Mouse (Mus musculus): ENCODE data around the gene Tada2b. TPM values are rescaled to one million over a fixed set of nuclear protein-coding genes. Genes with fewer than 3 reads are reported as not detected.

Tada2b gene
- total RNA-seq (2017), result 10.8 and 20.3 TPM in 2 replicates

DNA sequence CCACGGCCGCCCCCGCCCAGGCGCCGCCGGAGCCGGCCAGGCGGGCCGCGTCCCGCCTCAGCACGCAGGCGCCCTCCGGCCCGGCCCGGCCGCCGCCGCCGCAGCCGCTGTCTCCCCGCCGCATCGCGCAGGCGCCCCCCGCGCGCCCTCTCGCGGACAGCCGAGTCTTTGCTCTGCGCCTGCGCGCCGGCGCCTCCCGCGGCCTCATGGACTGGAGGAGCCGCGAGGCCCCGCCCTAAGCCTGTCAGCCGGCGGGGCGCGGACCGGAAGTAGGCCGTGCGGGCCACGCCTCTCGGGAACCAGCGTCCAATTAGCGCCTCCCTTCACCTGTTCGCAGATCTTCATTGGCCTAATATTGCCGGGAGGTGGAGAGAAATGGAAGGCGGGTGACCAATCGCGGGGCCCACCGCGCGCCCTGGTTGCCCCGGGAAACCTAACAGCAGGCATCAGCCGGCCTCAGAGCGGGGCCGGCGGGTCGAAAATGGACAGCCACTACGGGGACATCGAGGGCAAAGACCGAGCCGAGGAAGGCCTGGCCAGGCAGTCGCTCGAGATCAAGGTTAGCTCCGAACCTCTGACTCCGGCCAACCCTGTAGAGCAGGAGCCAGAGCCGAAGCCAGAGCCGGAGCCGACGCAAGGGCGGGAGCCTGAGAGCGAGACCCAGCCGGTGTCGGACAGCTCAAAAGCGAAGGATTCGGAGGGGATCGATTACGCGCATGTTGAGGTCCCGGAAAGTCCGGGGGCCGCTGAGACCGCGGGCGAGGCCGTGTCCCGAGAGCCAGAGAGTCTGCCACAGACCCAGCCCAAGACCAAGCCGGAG is at the start of gene Tada2b, which contains the start of gene Ccdc96:
TSS of gene Tada2b (minus strand) at position 115 of the 820 bp plus-strand sequence.
TSS of gene Ccdc96 (plus strand) at position 418 of the 820 bp plus-strand sequence.
- peak; percentile 91 for ATAC-seq (replicated peaks; ENCODE audit: low read depth, poor library complexity, severe bottlenecking)

DNA sequence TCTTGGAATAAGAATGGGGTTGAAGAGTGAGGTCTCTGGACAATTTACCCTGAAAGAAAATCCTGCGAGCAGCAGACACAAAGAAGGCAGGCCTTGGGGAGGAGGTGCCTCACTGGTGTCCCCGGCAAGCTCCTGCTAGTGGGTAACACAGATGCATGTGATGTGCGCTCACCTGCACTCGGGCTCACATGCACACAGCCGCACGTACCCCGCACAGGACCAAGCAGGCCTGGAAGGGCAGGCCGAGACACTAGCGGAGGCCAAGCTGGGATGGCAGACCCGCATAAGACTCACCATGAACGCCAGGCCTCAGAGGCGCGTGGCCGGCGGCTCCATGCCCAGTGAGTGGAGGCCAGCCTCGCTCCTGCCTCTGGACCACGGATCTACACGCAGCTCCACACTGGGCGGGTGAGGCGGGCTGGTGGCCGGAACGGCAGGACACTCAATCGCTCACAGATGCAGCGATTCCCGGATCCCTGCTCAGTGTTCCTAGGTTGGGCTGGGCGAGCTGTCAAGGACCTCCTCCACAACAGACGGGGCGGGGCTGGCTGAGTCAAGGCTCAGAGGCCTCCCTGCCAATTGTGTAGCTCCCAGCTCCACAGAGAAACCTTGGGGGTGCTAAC is 46.2 kb upstream of the Tada2b start:
- ATAC-seq (replicated peaks; ENCODE audit: low read depth, poor library complexity, severe bottlenecking), result peak; percentile 95

DNA sequence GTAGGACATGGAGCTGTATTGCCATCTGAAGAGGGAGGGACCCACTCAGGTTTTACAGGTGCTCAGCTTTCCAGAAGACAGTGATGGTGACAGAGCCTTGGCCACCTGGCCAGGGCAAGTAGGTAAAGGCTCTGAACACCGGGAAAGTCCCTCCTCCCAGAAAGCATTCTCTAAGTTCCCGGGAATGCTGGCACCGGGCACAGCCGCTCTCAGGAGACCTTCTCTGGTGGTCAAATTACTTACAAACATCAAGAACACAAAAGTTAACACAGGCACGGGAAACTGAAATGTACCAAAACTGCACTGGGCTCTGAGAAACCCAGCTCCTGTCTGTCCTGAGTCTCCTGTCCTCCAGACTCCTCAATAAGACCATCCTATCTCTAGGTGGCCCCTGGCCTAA is 45.6 kb upstream of the Tada2b start:
- ATAC-seq (replicated peaks; ENCODE audit: low read depth, poor library complexity, severe bottlenecking), result no peak

DNA sequence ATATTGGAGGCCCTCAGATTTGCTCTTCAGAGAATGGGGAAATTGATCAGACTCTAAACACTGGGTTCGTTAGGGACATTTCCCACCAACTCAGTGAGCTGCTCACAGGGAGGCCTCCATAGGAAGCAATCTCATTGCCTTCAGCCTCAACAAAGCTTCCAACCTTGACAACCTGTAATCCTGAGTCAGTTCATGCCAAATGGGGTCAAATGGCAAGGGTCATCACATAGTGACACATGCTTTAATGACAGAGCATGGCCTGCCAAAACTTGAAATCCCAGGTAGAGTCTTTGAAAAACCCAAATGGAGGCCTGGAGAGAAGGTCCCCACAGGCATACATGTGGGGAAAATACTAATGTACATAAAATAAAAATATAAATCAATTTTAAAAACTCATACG is 42.8 kb upstream of the Tada2b start:
- no peak for ATAC-seq (replicated peaks; ENCODE audit: low read depth, poor library complexity, severe bottlenecking)

DNA sequence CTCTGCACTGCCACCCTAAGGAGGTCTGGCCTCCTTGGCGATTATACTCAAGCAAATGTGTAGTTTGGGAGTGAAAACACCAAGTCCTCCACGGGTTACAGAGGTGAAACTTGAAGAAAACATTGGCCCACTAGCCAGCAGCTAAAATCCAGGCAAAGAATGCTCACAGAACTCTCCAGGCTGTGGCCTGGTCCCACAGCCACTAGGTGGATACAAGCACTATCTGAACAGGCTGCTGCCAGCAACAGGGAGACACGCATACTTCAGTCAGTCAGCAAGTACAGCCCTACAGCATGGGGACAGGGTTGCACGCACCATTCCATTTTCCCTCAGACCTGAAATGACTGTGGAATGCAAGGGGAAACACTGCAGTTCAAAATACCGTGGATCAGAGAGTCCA is 42.2 kb upstream of the Tada2b start:
- ATAC-seq (replicated peaks; ENCODE audit: low read depth, poor library complexity, severe bottlenecking), result peak; percentile 19; the same call in 1 of the 2 replicates

DNA sequence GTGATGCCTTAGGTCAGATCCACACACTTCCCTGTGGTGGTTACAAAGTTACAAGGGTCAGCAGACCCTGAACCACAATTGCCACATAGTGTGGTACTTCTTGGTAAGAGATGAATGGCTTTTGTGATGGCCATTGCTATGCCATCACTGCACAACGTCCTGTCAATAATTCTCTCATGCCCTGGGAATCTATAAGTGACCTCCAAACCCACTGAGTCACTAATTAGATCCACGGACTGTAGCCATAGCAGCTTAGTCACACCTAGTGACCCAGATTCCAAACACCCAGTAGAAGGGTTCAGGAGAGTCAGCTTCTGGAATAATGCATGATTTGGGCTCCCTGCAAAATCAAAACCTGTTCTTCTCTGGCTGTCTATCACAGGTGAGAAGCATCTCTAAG is 41.1 kb upstream of the Tada2b start:
- no peak for ATAC-seq (replicated peaks; ENCODE audit: low read depth, poor library complexity, severe bottlenecking)

DNA sequence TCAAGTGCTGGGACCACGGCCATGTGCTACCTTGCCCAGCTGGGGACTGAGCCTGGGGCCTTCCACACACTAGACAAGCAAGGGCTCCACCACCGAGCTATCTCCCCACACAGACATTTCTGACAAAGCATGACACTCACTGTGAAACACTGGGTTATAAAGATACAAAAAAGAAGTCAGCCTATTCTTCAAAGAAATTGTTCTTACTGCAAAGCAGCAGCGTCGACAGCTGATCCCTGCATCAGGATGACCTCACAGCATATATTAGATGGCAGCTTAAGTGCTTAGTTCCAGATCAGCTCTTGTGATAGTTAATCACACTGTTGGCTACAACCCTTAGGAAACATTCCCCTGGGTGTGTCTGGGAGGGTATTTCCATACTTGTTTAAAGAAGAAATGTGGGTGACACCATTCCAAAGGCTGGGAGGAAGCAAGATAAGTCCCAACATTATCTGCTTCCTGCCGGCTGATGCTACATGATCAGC is 39.2 kb upstream of the Tada2b start:
- ATAC-seq (replicated peaks; ENCODE audit: low read depth, poor library complexity, severe bottlenecking), result no peak; the same call in 1 of the 2 replicates

DNA sequence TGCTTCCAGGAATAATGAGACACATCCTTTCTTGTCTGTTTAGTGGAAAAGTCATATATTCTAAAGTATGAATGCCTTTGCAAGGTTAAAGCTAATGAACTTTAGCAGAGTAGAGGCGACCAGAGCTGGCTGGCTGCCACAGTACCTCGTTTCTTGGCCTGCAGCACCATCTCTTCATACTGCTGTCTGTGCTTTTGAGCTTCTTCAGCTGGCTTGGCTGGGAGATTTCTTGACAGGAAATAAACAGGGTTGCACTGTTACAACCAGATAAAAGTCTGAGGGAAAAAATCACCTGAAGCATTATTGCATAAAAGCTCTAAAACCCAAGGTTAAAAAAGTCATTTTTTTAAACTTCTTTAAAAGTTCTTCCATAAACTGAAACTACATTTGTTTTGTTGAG is 38.7 kb upstream of the Tada2b start:
- 0 out of 2 replicates have a peak, but pooled peaks have one; percentile 24 for ATAC-seq (replicated peaks; ENCODE audit: low read depth, poor library complexity, severe bottlenecking)

DNA sequence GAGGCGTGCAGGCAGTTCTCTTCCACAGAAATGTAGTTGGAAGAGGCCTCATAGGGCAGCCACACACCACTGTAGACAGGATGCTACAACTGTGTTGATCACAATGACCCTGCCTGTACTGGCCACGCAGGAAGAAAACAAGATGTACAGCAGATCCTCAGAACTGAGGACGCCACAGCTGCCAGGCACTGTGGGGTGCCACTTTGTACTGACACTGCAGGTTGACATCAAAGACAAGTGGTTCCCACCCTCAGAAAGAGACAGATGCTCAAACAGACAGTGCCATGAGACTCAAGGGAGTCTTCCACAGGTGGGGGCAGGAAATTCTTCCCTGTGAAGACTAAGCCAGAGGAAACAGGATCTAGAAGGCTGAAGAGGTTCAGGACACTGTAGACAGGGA is 35.7 kb upstream of the Tada2b start:
- no peak for ATAC-seq (replicated peaks; ENCODE audit: low read depth, poor library complexity, severe bottlenecking)

DNA sequence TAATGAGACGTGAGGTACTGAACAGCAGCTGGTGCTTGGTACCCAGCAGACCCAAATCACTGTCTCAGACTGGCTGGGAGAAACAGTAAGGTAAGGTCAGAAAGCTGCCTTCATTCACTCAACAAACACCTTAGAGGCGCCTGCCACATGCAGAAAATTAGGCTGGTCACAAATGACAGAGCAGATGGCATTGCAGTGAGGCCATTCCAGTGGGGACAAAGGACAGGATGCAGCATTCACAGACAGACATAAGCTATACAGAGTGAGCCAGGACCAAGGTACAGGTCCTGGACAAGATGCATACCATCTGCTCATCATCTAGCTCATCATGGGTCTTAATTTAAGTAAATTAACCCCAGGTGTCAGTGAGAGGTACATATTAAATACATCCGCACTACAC is 33.5 kb upstream of the Tada2b start:
- no peak for ATAC-seq (replicated peaks; ENCODE audit: low read depth, poor library complexity, severe bottlenecking)

DNA sequence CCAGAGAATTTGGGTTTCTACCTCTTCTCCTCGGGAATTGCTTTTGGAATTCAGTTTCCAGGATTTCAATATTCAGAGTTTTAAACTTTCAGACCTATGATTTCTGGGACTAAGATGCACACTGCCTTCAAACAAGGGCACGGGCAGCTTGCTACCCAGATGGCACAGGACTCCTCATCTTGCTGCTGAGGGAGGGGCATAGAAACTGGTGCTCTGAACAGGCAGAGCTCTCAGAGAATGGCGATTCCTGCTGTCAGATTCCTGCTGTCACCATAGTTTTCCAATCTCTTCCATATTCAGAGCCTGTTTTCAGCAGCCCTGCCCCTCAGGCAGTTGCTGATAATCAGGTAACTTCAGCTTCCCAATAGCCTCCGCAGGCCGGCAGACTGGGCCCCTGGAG is 31.5 kb upstream of the Tada2b start:
- ATAC-seq (replicated peaks; ENCODE audit: low read depth, poor library complexity, severe bottlenecking), result no peak

DNA sequence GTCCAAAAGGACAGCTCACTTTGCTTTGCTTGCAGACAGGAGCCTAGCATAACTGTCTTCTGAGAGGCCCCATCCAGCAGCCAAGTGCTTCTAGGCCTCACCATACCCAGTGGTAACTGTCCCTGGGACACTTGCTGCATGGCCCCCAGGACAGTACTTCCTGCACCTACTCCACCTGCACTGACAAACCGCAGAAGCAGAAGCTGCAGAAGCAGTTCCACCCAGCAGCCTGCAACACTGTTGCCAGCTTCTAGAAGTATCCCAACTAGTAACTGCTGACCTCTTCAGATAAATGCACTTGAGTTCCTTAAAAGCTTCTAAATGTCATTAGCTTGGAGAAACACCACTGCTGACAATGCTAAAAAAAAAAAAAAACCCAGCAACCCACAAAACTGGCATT is 31.0 kb upstream of the Tada2b start:
- ATAC-seq (replicated peaks; ENCODE audit: low read depth, poor library complexity, severe bottlenecking), result no peak

DNA sequence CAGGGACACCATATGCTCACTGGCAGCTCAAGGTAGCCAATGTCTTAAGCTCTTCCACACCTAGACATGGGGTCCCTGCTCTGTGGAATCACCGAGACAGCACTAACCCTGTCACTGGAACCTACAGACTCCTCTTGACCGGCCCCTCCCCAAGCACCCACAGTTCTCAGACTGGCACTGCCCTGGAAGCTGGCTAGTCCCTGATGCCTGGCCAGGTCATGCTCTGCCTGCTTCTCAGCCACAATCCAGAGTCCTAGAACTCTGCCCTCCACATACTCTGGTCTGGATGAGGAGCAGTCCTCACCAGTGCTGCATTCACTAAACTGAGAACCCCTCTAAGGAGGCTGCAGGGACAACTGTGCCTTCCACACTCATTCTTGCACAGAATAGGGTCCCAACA is 26.9 kb upstream of the Tada2b start:
- no peak for ATAC-seq (replicated peaks; ENCODE audit: low read depth, poor library complexity, severe bottlenecking)

DNA sequence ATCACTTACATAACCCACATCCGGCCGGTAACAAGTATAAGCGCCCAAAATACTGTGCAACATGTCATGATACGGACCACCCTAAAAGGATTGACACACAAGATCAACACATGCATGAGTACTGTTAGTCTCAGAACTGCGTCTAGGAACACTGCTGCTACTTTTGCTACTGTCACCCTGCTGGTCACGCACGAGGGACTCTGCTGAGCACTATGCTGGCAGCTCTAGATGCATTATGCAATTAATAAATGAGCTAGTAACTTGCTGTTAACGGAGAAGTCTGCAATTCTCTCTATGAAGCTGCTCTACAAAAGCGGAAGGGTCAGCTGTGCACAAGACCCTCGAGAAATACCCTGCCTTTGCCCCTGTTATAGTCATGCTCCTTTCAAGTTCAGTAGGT is 24.3 kb upstream of the Tada2b start:
- ATAC-seq (replicated peaks; ENCODE audit: low read depth, poor library complexity, severe bottlenecking), result no peak

DNA sequence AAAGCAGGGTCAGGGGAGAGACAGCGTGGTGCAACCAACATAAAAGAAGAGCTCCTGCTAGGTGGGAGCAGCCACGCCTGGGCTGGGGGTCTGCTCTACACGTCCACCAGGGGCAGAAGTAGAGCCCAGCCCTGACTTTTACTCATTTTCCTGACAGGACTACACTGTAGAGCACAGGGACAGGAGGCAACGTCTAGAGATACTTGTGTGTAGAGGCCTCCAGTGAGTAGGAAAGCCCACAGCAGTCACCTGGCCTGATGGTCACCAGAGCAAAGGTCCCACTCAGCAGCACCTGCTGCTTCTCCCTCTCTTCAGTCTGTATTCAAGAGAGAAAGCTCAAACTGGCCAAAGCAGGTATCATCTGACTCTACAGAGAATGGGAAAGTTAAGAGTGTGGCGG is 21.6 kb upstream of the Tada2b start:
- no peak for ATAC-seq (replicated peaks; ENCODE audit: low read depth, poor library complexity, severe bottlenecking)

DNA sequence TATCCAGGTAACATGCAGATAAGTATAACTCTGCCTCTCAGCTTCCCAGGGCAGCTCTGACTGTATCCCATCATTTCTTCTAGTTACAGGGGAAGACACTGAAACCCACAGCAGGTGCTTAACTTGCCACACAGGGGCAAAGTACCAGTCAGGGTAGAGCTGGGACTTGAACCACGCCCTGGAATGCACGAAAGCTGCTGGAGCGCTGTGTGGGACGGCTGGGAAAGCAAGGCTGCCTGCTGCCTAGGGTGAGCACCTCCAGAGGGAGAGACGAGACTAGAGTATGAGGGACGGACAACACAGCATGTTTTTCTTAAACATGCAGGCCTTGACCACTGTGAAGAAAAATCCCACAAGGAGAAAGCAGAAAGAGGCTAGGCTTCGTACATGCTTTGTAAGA is 21.1 kb upstream of the Tada2b start:
- no peak for ATAC-seq (replicated peaks; ENCODE audit: low read depth, poor library complexity, severe bottlenecking)

DNA sequence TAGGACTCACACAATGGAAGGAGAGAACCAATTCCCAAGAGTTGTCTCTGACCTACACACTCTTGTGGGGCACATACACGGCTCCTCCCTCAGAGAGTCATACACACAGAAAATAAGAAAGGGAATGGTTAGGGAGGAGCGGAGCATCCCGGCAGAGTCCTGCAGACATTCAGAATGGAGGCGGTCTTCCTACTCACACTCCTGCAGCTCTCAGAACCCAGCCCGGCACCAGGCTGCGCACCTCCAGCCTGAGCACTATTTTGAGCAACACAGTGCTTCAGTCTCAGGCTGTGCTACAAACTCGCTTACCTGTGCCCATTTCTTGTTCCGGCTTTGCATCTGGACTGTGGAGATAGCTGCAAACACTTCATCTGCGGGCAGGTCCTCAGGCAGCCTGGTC is 10.6 kb upstream of the Tada2b start:
- no peak for ATAC-seq (replicated peaks; ENCODE audit: low read depth, poor library complexity, severe bottlenecking)

DNA sequence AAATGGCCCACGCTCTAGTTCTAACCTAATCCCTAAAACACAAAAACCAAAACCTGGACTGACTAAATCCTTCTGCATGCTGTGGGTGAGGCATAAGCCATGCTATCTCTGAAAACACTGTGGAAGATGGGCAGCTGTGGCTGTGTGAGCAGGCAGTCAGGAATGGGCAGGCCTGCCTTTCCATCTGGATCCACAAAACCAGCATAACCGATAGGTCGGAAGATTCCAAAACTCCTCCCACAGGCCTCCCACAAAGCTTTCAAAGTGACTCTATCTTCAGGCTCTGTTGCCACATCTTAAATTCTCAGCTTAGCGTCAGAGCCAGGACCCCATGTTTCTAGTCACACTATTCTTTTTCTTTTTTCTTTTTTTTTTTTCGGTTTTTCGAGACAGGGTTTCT is 9.8 kb upstream of the Tada2b start:
- no peak for ATAC-seq (replicated peaks; ENCODE audit: low read depth, poor library complexity, severe bottlenecking)

DNA sequence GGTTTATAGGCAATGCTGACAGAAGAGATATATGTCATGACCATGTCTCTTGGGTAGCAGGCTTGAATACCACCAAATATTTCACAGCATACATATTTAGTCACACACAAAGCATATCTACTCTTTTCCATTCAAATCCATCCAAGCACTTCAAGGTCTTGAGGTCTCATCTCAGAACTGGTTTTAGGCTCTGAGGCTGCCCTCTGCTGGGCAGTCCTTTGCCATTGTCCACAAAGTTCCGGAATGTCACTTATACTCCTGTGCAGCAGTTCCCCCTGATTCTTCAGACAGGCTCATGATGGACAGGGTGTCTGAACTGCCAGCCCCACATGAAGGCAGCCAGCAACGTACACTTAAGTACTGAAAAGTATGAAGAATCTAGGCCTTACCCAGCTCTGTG is 5.1 kb upstream of the Tada2b start:
- no peak for ATAC-seq (replicated peaks; ENCODE audit: low read depth, poor library complexity, severe bottlenecking)

DNA sequence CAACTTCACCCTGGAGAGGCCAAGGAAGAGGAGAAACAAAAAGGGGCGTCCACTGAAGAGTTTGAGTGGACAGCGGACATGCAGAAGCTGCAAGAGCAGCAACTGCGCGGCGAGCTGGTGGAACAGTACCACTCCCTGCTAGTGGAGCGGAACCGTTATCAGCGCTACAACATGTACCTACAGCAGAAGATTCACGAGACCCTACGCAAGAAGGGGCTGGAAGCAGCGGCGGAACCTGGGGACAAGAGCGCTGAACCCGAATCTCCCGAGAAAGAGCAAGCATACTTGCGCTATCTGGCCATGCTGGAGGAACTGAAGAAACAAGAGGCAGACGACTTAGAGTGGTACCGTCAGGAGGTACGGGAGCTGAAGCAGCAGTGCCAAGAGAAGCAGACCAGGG is 1.2 kb upstream of the Tada2b start:
- no peak for ATAC-seq (replicated peaks; ENCODE audit: low read depth, poor library complexity, severe bottlenecking)
